Mouse (Mus musculus): ENCODE data around the gene Wnk3. TPM values are rescaled to one million over a fixed set of nuclear protein-coding genes. Genes with fewer than 3 reads are reported as not detected.

Wnk3 gene
- not detected for total RNA-seq (2023)

DNA sequence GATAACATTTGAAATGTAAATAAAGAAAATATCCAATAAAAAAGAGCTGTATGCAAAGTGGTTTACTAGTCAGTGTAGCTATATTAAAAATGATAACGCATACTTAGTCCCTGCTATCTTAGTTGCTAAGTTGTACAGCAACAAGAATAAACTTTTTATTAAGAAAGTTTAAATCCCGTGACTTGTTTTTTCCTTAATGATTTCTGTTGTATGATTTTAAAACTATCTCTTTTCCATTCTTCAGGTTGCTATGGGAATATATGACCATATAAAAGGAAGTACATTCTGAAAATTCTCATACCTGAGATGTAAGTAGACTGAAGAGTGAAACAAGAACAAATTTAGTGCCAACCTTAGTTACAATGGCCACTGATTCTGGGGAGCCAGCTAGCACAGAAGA is at the start of gene Wnk3:
Gene Wnk3, plus strand, starts transcription at position 301 of the 400 bp plus-strand sequence.

DNA sequence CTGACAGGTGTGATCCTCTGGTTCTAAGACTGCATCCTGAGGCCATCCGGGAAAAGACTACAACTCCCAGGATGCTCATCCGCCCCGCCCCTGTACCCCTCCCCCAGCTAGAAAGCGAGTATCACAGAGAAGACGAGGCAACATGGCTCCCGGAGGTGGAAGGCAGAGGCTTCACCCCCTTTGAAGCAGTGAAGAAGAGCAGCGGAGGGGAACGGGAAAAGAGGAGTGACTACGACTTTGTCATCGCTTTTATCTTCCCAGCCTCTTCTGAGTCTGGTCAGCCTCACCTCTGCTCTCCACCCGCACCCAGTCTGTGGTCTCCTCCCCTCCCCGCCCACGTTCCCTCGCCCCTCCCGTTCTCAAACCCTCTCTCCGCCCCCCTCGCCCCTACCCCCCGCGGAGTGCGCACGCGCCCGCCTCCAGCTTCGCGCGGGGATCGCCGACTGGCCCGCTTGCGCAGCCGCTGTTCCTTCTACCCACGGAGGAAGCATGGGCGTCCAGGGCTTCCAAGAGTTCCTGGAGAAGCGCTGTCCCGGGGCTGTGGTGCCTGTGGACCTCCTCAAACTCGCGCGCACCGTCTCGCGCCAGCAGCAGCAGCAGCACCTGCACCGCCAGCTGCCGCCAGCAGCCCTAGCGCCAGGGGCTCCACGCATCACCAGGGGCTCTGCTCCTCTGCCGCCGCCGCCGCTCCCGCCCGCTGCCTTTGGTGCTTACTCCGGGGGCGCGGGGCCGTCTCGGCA is 146.1 kb downstream of the Wnk3 start, which contains the start of gene Fam120c:
Gene Fam120c, plus strand, starts transcription at position 415 of the 740 bp plus-strand sequence.

Other genes starting within 250 kb of the Wnk3 start
- gene Gnl3l, start 180.8 kb upstream of the Wnk3 start, total RNA-seq (2023), result 53.5 TPM
- not detected for gene Fgd1, start 151.9 kb upstream of the Wnk3 start, total RNA-seq (2023)
- 50.5 TPM for gene Tsr2, start 101.5 kb upstream of the Wnk3 start, total RNA-seq (2023)
- 6.7 TPM for gene Fam120c, start 146.1 kb downstream of the Wnk3 start, total RNA-seq (2023)